Mouse (Mus musculus) erythroblast, adult 5-6 weeks (primary cell): ENCODE data around the gene Fcgrt. TPM values are rescaled to one million over a fixed set of nuclear protein-coding genes. Genes with fewer than 3 reads are reported as not detected.

Experiments used
- ATAC-seq: replicated peaks from 2 replicates; pipeline ENCODE4 v1.8.0; 2016; ENCODE audit warnings: moderate number of reproducible peaks, mild to moderate bottlenecking, moderate TSS enrichment, inconsistent platforms; ENCODE audit not compliant: poor library complexity, low FRiP score, severe bottlenecking
- total RNA-seq, 2 experiments: library from RNA; stranded (forward) in 1 of 2; stranded (reverse) in 1 of 2; fragments of 150-400 nt in 1 of 2; fragments of 200-764, 138-1000 nt in 1 of 2; gene quantifications; 2 replicates each; pipeline versions ENCODE4 v1.2.3 to v1.2.4; 2015 to 2017; ENCODE audit warnings: low replicate concordance in 2 of 2

Fcgrt gene
- total RNA-seq, 2 experiments from 2014 or later = 7.3 to 11.4 TPM

DNA sequence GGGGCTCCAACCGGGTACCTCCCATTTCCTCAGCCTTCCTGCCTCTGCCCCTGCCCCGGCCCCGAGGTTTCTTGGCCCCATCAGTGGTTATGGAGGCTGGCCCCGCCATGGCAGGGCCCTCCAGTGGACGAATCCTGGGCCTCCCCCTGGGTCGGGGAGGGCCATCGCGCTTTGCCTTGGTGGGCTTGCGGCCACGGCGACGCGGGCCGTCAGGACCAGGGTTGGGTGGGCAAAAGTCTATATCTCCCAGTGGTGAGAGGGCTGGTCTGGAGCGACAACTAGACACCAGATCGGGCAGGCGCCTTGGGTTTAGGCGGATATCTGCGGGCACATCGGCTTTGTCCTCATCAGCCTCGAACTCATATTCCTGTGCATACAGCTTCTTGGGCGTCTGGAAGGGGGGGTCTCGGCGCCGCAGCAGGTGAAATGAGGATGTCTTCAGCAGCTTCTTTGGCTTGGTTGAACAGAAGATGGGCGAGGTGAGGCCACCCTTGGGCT, 56.7 kb downstream of the Fcgrt start:
- no peak for ATAC-seq

GRCm38 (mm10) chr7:45045741-45046140, 57.9 kb downstream of the Fcgrt start:
- ATAC-seq = no peak

GRCm38 (mm10) chr7:45043307-45043706, 60.3 kb downstream of the Fcgrt start:
- no peak for ATAC-seq

Other genes starting within 250 kb of the Fcgrt start
Only the 30 nearest of the 33 such genes appear.
- gene Med25, start 211.1 kb downstream of the Fcgrt start, total RNA-seq (2015; ENCODE audit: low replicate concordance) = 6.5 and 8.4 TPM in 2 replicates
- 3.2 and 5.3 TPM in 2 replicates for gene Med25, start 211.1 kb downstream of the Fcgrt start, total RNA-seq (2017; ENCODE audit: low replicate concordance)
- gene Fuz, start 207.8 kb downstream of the Fcgrt start, total RNA-seq (2015; ENCODE audit: low replicate concordance) = 1.3 TPM in 1 of 2 replicates, not detected in the other
- gene Fuz, start 207.8 kb downstream of the Fcgrt start, total RNA-seq (2017; ENCODE audit: low replicate concordance) = 2.2 and 4.3 TPM in 2 replicates
- 29.4 and 43.1 TPM in 2 replicates for gene Ap2a1, start 174.4 kb downstream of the Fcgrt start, total RNA-seq (2015; ENCODE audit: low replicate concordance)
- gene Ap2a1, start 174.4 kb downstream of the Fcgrt start, total RNA-seq (2017; ENCODE audit: low replicate concordance) = 27.5 and 36.0 TPM in 2 replicates
- gene Tsks, start 160.6 kb downstream of the Fcgrt start, total RNA-seq (2015; ENCODE audit: low replicate concordance) = not detected in 2 replicates
- gene Tsks, start 160.6 kb downstream of the Fcgrt start, total RNA-seq (2017; ENCODE audit: low replicate concordance) = not detected in 2 replicates
- 0.19 and 1.5 TPM in 2 replicates for gene Cpt1c, start 129.0 kb downstream of the Fcgrt start, total RNA-seq (2015; ENCODE audit: low replicate concordance)
- gene Cpt1c, start 129.0 kb downstream of the Fcgrt start, total RNA-seq (2017; ENCODE audit: low replicate concordance) = 0.28 and 0.51 TPM in 2 replicates
- 21.7 and 73.4 TPM in 2 replicates for gene Prmt1, start 117.3 kb downstream of the Fcgrt start, total RNA-seq (2015; ENCODE audit: low replicate concordance)
- 9.2 and 30.6 TPM in 2 replicates for gene Prmt1, start 117.3 kb downstream of the Fcgrt start, total RNA-seq (2017; ENCODE audit: low replicate concordance)
- 15.5 and 24.2 TPM in 2 replicates for gene Irf3, start 106.2 kb downstream of the Fcgrt start, total RNA-seq (2015; ENCODE audit: low replicate concordance)
- gene Irf3, start 106.2 kb downstream of the Fcgrt start, total RNA-seq (2017; ENCODE audit: low replicate concordance) = 17.0 and 34.1 TPM in 2 replicates
- 2.9 and 9.6 TPM in 2 replicates for gene Bcl2l12, start 105.1 kb downstream of the Fcgrt start, total RNA-seq (2015; ENCODE audit: low replicate concordance)
- 1.3 and 2.5 TPM in 2 replicates for gene Bcl2l12, start 105.1 kb downstream of the Fcgrt start, total RNA-seq (2017; ENCODE audit: low replicate concordance)
- gene Scaf1, start 87.5 kb downstream of the Fcgrt start, total RNA-seq (2015; ENCODE audit: low replicate concordance) = 7.9 and 10.7 TPM in 2 replicates
- gene Scaf1, start 87.5 kb downstream of the Fcgrt start, total RNA-seq (2017; ENCODE audit: low replicate concordance) = 9.8 and 10.0 TPM in 2 replicates
- gene Rras, start 85.9 kb downstream of the Fcgrt start, total RNA-seq (2015; ENCODE audit: low replicate concordance) = 7.5 and 10.8 TPM in 2 replicates
- gene Rras, start 85.9 kb downstream of the Fcgrt start, total RNA-seq (2017; ENCODE audit: low replicate concordance) = 0.60 TPM in 1 of 2 replicates, not detected in the other
- 3.3 and 6.1 TPM in 2 replicates for gene Prr12, start 51.0 kb downstream of the Fcgrt start, total RNA-seq (2015; ENCODE audit: low replicate concordance)
- gene Prr12, start 51.0 kb downstream of the Fcgrt start, total RNA-seq (2017; ENCODE audit: low replicate concordance) = 0.60 and 0.70 TPM in 2 replicates
- 10.4 and 20.7 TPM in 2 replicates for gene Nosip, start 41.4 kb downstream of the Fcgrt start, total RNA-seq (2015; ENCODE audit: low replicate concordance)
- 15.5 and 22.2 TPM in 2 replicates for gene Nosip, start 41.4 kb downstream of the Fcgrt start, total RNA-seq (2017; ENCODE audit: low replicate concordance)
- gene Prrg2, start 41.2 kb downstream of the Fcgrt start, total RNA-seq (2015; ENCODE audit: low replicate concordance) = 1.3 and 5.2 TPM in 2 replicates
- 0.34 and 7.0 TPM in 2 replicates for gene Prrg2, start 41.2 kb downstream of the Fcgrt start, total RNA-seq (2017; ENCODE audit: low replicate concordance)
- 1.3 and 2.5 TPM in 2 replicates for gene Rcn3, start 11.6 kb downstream of the Fcgrt start, total RNA-seq (2015; ENCODE audit: low replicate concordance)
- gene Rcn3, start 11.6 kb downstream of the Fcgrt start, total RNA-seq (2017; ENCODE audit: low replicate concordance) = 6.7 and 7.5 TPM in 2 replicates
- gene Rps11, start 20.6 kb upstream of the Fcgrt start, total RNA-seq (2015; ENCODE audit: low replicate concordance) = 604 and 677 TPM in 2 replicates
- 233 and 238 TPM in 2 replicates for gene Rps11, start 20.6 kb upstream of the Fcgrt start, total RNA-seq (2017; ENCODE audit: low replicate concordance)
- gene Rpl13a, start 24.9 kb upstream of the Fcgrt start, total RNA-seq (2015; ENCODE audit: low replicate concordance) = 517 and 725 TPM in 2 replicates
- 475 and 688 TPM in 2 replicates for gene Rpl13a, start 24.9 kb upstream of the Fcgrt start, total RNA-seq (2017; ENCODE audit: low replicate concordance)
- not detected in 2 replicates for gene Gm45713, start 32.4 kb upstream of the Fcgrt start, total RNA-seq (2015; ENCODE audit: low replicate concordance)
- not detected in 2 replicates for gene Gm45713, start 32.4 kb upstream of the Fcgrt start, total RNA-seq (2017; ENCODE audit: low replicate concordance)
- gene Flt3l, start 32.6 kb upstream of the Fcgrt start, total RNA-seq (2015; ENCODE audit: low replicate concordance) = 1.3 and 3.8 TPM in 2 replicates
- gene Flt3l, start 32.6 kb upstream of the Fcgrt start, total RNA-seq (2017; ENCODE audit: low replicate concordance) = 2.6 and 3.6 TPM in 2 replicates
- gene Pih1d1, start 50.5 kb upstream of the Fcgrt start, total RNA-seq (2015; ENCODE audit: low replicate concordance) = 33.4 and 59.6 TPM in 2 replicates
- 2.7 and 15.8 TPM in 2 replicates for gene Pih1d1, start 50.5 kb upstream of the Fcgrt start, total RNA-seq (2017; ENCODE audit: low replicate concordance)
- gene Aldh16a1, start 50.7 kb upstream of the Fcgrt start, total RNA-seq (2015; ENCODE audit: low replicate concordance) = 10.2 and 12.7 TPM in 2 replicates
- 6.3 and 10.3 TPM in 2 replicates for gene Aldh16a1, start 50.7 kb upstream of the Fcgrt start, total RNA-seq (2017; ENCODE audit: low replicate concordance)
- gene Slc17a7, start 60.1 kb upstream of the Fcgrt start, total RNA-seq (2015; ENCODE audit: low replicate concordance) = not detected in 2 replicates
- 0.28 TPM in 1 of 2 replicates, not detected in the other for gene Slc17a7, start 60.1 kb upstream of the Fcgrt start, total RNA-seq (2017; ENCODE audit: low replicate concordance)
- not detected in 2 replicates for gene Gfy, start 75.7 kb upstream of the Fcgrt start, total RNA-seq (2015; ENCODE audit: low replicate concordance)
- gene Gfy, start 75.7 kb upstream of the Fcgrt start, total RNA-seq (2017; ENCODE audit: low replicate concordance) = not detected in 2 replicates
- not detected in 2 replicates for gene Pth2, start 77.1 kb upstream of the Fcgrt start, total RNA-seq (2015; ENCODE audit: low replicate concordance)
- not detected in 2 replicates for gene Pth2, start 77.1 kb upstream of the Fcgrt start, total RNA-seq (2017; ENCODE audit: low replicate concordance)
- gene Ccdc155, start 101.0 kb upstream of the Fcgrt start, total RNA-seq (2015; ENCODE audit: low replicate concordance) = not detected in 2 replicates
- gene Ccdc155, start 101.0 kb upstream of the Fcgrt start, total RNA-seq (2017; ENCODE audit: low replicate concordance) = not detected in 2 replicates
- 6.3 and 20.8 TPM in 2 replicates for gene Dkkl1, start 108.3 kb upstream of the Fcgrt start, total RNA-seq (2015; ENCODE audit: low replicate concordance)
- 0.56 TPM in 1 of 2 replicates, not detected in the other for gene Dkkl1, start 108.3 kb upstream of the Fcgrt start, total RNA-seq (2017; ENCODE audit: low replicate concordance)
- gene Tead2, start 111.9 kb upstream of the Fcgrt start, total RNA-seq (2015; ENCODE audit: low replicate concordance) = not detected in 2 replicates
- gene Tead2, start 111.9 kb upstream of the Fcgrt start, total RNA-seq (2017; ENCODE audit: low replicate concordance) = 0.42 and 0.51 TPM in 2 replicates
- gene Cd37, start 135.3 kb upstream of the Fcgrt start, total RNA-seq (2015; ENCODE audit: low replicate concordance) = 38.9 and 50.1 TPM in 2 replicates
- gene Cd37, start 135.3 kb upstream of the Fcgrt start, total RNA-seq (2017; ENCODE audit: low replicate concordance) = 18.7 and 20.7 TPM in 2 replicates
- gene Slc6a16, start 137.2 kb upstream of the Fcgrt start, total RNA-seq (2015; ENCODE audit: low replicate concordance) = not detected in 2 replicates
- not detected in 2 replicates for gene Slc6a16, start 137.2 kb upstream of the Fcgrt start, total RNA-seq (2017; ENCODE audit: low replicate concordance)
- gene Slc6a21, start 173.7 kb upstream of the Fcgrt start, total RNA-seq (2015; ENCODE audit: low replicate concordance) = not detected in 2 replicates
- not detected in 2 replicates for gene Slc6a21, start 173.7 kb upstream of the Fcgrt start, total RNA-seq (2017; ENCODE audit: low replicate concordance)
- gene Trpm4, start 229.9 kb upstream of the Fcgrt start, total RNA-seq (2015; ENCODE audit: low replicate concordance) = 0.42 TPM in 1 of 2 replicates, not detected in the other
- gene Trpm4, start 229.9 kb upstream of the Fcgrt start, total RNA-seq (2017; ENCODE audit: low replicate concordance) = not detected in 2 replicates